Mouse (Mus musculus) MEL (cell line): ENCODE results near the gene Spg21. TPM values are rescaled to one million over a fixed set of nuclear protein-coding genes. Genes with fewer than 3 reads are reported as not detected.

Experiments
- DNase-seq: peaks from one replicate; pipeline ENCODE4 v3.0.0; 2011; ENCODE audit warnings: low read depth, low spot score
- H3K27ac ChIP-seq: 2 replicates; pipeline ENCODE4 v1.5.1; 2012; ENCODE audit warnings: low read depth, mild to moderate bottlenecking, control low read depth, low read length, moderate library complexity; ENCODE audit not compliant: control insufficient read depth
- H3K27me3 ChIP-seq, 2 experiments: fragments of 150-350 bp in 1 of 2; sonication (generic) in 1 of 2; 2 replicates each; pipeline ENCODE4 v1.6.1; 2012; ENCODE audit warnings: low read length in 2 of 2, mild to moderate bottlenecking in 2 of 2, improper control_type of control experiment in 1 of 2, moderate library complexity in 1 of 2; ENCODE audit not compliant: insufficient read depth in 2 of 2, control insufficient read depth in 1 of 2
- H3K36me3 ChIP-seq, 2 experiments: 2 replicates each; pipeline ENCODE4 v1.6.1; 2012 to 2014; ENCODE audit warnings: low read length in 2 of 2, improper control_type of control experiment in 1 of 2, inconsistent platforms in 1 of 2, mild to moderate bottlenecking in 1 of 2; ENCODE audit not compliant: insufficient read depth in 2 of 2, control insufficient read depth in 1 of 2
- H3K4me1 ChIP-seq, 2 experiments: fragments of 150-350 bp in 1 of 2; sonication (generic) in 1 of 2; 2 replicates each; pipeline ENCODE4 v1.6.1; 2012; ENCODE audit warnings: low read length in 2 of 2, improper control_type of control experiment in 1 of 2, mild to moderate bottlenecking in 1 of 2; ENCODE audit not compliant: insufficient read depth in 2 of 2, control insufficient read depth in 1 of 2
- H3K4me3 ChIP-seq, 2 experiments: fragments of 150-350 bp in 1 of 2; sonication (generic) in 1 of 2; 2 replicates each; pipeline ENCODE4 v1.5.1; 2012; ENCODE audit warnings: low read depth in 2 of 2, low read length in 2 of 2, mild to moderate bottlenecking in 2 of 2, moderate library complexity in 2 of 2, control low read depth in 1 of 2, improper control_type of control experiment in 1 of 2; ENCODE audit not compliant: control insufficient read depth in 1 of 2, insufficient read depth in 1 of 2
- H3K79me2 ChIP-seq: 2 replicates; pipeline ENCODE4 v1.6.1; 2012; ENCODE audit warnings: mild to moderate bottlenecking, low read length, moderate library complexity; ENCODE audit not compliant: control insufficient read depth, poor library complexity, insufficient read depth
- H3K9ac ChIP-seq: 2 replicates; pipeline ENCODE4 v1.6.1; 2012; ENCODE audit warnings: low read depth, mild to moderate bottlenecking, control low read depth, low read length, moderate library complexity; ENCODE audit not compliant: control insufficient read depth, poor library complexity, severe bottlenecking
- H3K9me3 ChIP-seq: fragments of 150-350 bp; sonication (generic); replicated peaks from 2 replicates; pipeline ENCODE4 v1.6.1; 2012; ENCODE audit warnings: mild to moderate bottlenecking, low read length, improper control_type of control experiment, moderate library complexity; ENCODE audit not compliant: insufficient read depth
- CHD1 ChIP-seq: IDR thresholded peaks from 2 replicates; pipeline ENCODE4 v1.6.1; 2012; ENCODE audit warnings: low read depth, mild to moderate bottlenecking, inconsistent platforms, low read length, improper control_type of control experiment
- E2F4 ChIP-seq: IDR thresholded peaks from 2 replicates; pipeline ENCODE4 v1.6.1; 2011; ENCODE audit warnings: low read depth, low read length, improper control_type of control experiment, borderline replicate concordance
- ELF1 ChIP-seq: IDR thresholded peaks from 2 replicates; pipeline ENCODE4 v1.6.1; 2014; ENCODE audit warnings: low read depth, mild to moderate bottlenecking, inconsistent platforms, low read length, improper control_type of control experiment, moderate library complexity
- EP300 ChIP-seq, 2 experiments: IDR thresholded peaks; 2 replicates each; pipeline ENCODE4 v1.6.1; 2011; ENCODE audit warnings: improper control_type of control experiment in 2 of 2, low read length in 2 of 2, low read depth in 1 of 2, mild to moderate bottlenecking in 1 of 2
- ETS1 ChIP-seq: IDR thresholded peaks from 2 replicates; pipeline ENCODE4 v1.6.1; 2012; ENCODE audit warnings: low read depth, mild to moderate bottlenecking, inconsistent platforms, low read length, improper control_type of control experiment, moderate library complexity
- GABPA ChIP-seq: IDR thresholded peaks from 2 replicates; pipeline ENCODE4 v1.6.1; 2012; ENCODE audit warnings: low read depth, mild to moderate bottlenecking, inconsistent platforms, low read length, improper control_type of control experiment, moderate library complexity
- GATA1 ChIP-seq: IDR thresholded peaks from 2 replicates; pipeline ENCODE4 v1.6.1; 2011; ENCODE audit warnings: low read depth, low read length, improper control_type of control experiment
- JUND ChIP-seq: IDR thresholded peaks from 2 replicates; pipeline ENCODE4 v1.6.1; 2011; ENCODE audit warnings: low read depth, mild to moderate bottlenecking, improper control_type of control experiment, low read length
- KAT2A ChIP-seq: conservative IDR thresholded peaks from 2 replicates; pipeline ENCODE4 v1.6.1; 2012; ENCODE audit warnings: low read depth, low read length, improper control_type of control experiment, inconsistent platforms
- MAX ChIP-seq: IDR thresholded peaks from 2 replicates; pipeline ENCODE4 v1.6.1; 2011; ENCODE audit warnings: low read length, improper control_type of control experiment
- MEF2A ChIP-seq: IDR thresholded peaks from 2 replicates; pipeline ENCODE4 v1.6.1; 2014; ENCODE audit warnings: low read depth, mild to moderate bottlenecking, inconsistent platforms, low read length, improper control_type of control experiment; ENCODE audit not compliant: poor library complexity, insufficient replicate concordance, severe bottlenecking; ENCODE audit errors: extremely low read depth
- MYC ChIP-seq: IDR thresholded peaks from 2 replicates; pipeline ENCODE4 v1.6.1; 2011; ENCODE audit warnings: low read depth, mild to moderate bottlenecking, low read length, improper control_type of control experiment, moderate library complexity
- POLR2AphosphoS2 ChIP-seq: IDR thresholded peaks from 2 replicates; pipeline ENCODE4 v1.6.1; 2011; ENCODE audit warnings: low read length, improper control_type of control experiment
- RAD21 ChIP-seq: IDR thresholded peaks from 2 replicates; pipeline ENCODE4 v1.6.1; 2011; ENCODE audit warnings: mild to moderate bottlenecking, low read depth, low read length, improper control_type of control experiment
- TBP ChIP-seq: IDR thresholded peaks from 2 replicates; pipeline ENCODE4 v1.8.0; 2011; ENCODE audit warnings: low read depth, low read length, improper control_type of control experiment
- TCF12 ChIP-seq: IDR thresholded peaks from 2 replicates; pipeline ENCODE4 v1.6.1; 2014; ENCODE audit warnings: low read depth, mild to moderate bottlenecking, inconsistent platforms, low read length, improper control_type of control experiment, moderate library complexity
- UBTF ChIP-seq: IDR thresholded peaks from 2 replicates; pipeline ENCODE4 v1.6.1; 2012; ENCODE audit warnings: low read depth, mild to moderate bottlenecking, inconsistent platforms, low read length, improper control_type of control experiment, moderate library complexity, borderline replicate concordance; ENCODE audit not compliant: insufficient read depth
- USF1 ChIP-seq: IDR thresholded peaks from 2 replicates; pipeline ENCODE4 v1.6.1; 2014; ENCODE audit warnings: low read depth, mild to moderate bottlenecking, inconsistent platforms, low read length, improper control_type of control experiment, moderate library complexity
- ZC3H11A ChIP-seq: IDR thresholded peaks from 2 replicates; pipeline ENCODE4 v1.6.1; 2012; ENCODE audit warnings: low read depth, mild to moderate bottlenecking, inconsistent platforms, low read length, improper control_type of control experiment
- polyA plus RNA-seq, 2 experiments: library from polyadenylated mRNA; stranded (reverse) in 1 of 2; unstranded in 1 of 2; fragments of >175 nt in 1 of 2; fragments of >200 nt in 1 of 2; gene quantifications; 2 replicates each; pipeline versions ENCODE4 v1.2.1 to v1.2.4; 2012; ENCODE audit warnings: low replicate concordance in 2 of 2, low read depth in 1 of 2; ENCODE audit not compliant: insufficient read length in 2 of 2, insufficient read depth in 1 of 2, missing spikeins in 1 of 2
- total RNA-seq: library from RNA; depleted of rRNA; stranded (reverse); fragments of 300-350 nt; gene quantifications from 2 replicates; pipeline ENCODE4 v1.2.3, GENCODE M21; 2012

Spg21 gene
- total and polyA plus RNA-seq, 3 experiments: 21.7 to 25.9 TPM; not detected in 1

DNA sequence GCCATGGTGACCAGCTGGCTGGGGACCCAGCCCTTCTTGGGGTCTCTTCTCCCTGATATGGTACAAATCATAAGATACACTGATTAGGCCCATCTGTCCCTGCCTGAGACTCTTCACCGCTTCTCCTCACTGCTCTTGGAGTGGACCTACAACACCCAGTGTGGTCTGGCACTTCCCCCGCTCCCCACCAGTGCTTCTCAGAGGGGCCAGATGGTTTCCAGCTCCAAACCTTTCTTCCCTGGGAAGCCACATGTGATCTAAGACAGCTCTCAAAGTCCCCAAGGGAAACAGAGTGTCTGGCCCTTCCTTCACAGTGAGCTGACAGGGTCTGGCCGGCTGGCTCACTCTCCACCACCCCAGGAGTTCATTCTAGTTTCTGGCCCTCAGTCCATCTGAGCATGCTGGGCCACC, 54.1 kb downstream of the Spg21 start:
- Histone ChIP-seq H3K4me1 (peaks cover 0 to 3% of the 10 kb centered on the region in 2 experiments; a peak in 1 of 4 replicates), H3K27me3 (0 out of 4 replicates have a peak, but pooled peaks cover 0 to 2% of the 10 kb centered on the region in 2 experiments), H3K27ac (no peak overlapping the region), H3K4me3 (no peak overlapping the region), H3K9ac (no peak overlapping the region), H3K9me3 (no peaks in the 10 kb centered on the region), H3K36me3 (no peaks in the 10 kb centered on the region)
- DNase-seq: no peak
- TF ChIP-seq USF1 (no peak), TCF12 (no peak), JUND (no peak), E2F4 (no peak), MEF2A (no peak)
- TF ChIP-seq, all 39 proteins: peak for 0
- no peaks in the 10 kb centered on the region for H3K79me2 ChIP-seq

DNA sequence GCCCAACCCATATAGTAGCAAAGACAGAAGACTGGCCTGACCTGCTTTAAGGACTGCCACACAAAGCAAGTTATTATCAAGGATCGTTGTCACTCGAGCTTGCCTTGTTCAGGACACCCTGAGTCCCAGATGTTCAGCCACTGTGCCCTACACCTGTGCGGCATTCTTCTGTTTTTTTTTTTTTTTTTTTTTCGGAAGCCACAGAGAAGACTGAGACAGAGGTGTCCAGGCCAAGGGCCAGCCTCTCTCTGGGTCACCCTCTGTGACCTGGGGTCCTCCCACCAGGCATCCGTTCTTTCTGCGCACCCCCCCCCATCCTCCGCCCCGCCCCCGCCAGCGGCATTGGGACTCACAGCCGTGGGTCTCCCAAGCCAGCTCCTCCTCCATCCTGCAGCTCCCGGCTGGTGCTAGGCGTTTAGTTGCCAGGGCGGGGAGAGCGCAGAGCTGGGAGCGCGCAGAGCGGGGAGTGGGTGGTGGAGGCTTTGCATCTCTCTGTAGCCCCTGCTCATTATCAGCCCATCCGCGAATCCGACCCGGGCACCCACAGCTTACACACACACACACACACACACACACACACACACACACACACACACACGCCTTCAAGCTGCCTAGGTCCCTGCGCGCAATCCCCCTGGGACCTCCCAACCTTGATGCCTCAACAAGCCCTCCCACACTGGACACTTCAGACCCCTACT, 59.2 kb downstream of the Spg21 start, which contains the start of gene Ankdd1a:
Gene Ankdd1a (minus strand): TSS at position 387 of the 698 bp plus-strand sequence.
- Histone ChIP-seq H3K4me1 (peaks cover 0 to 3% of the 10 kb centered on the region in 2 experiments; a peak in 2 of 4 replicates), H3K36me3 (no peaks in the 10 kb centered on the region), H3K9me3 (no peaks in the 10 kb centered on the region), H3K27me3 (no peaks in the 10 kb centered on the region)
- no peak for DNase-seq
- TF ChIP-seq UBTF (no peak), MYC (no peak), POLR2AphosphoS2 (no peak), ELF1 (no peak), ETS1 (no peak), E2F4 (no peak), GABPA (no peak), ZC3H11A (no peak), CHD1 (no peak), TBP (no peak), RAD21 (no peak), KAT2A (no peak), EP300 (IDR thresholded peaks at IDR 0.05; ENCODE audit: low read depth in 1 of 2, low read length in 2 of 2) (no peak), GATA1 (no peak), MAX (no peak)
- TF ChIP-seq, all 39 proteins: peak for 0
- H3K27ac ChIP-seq: no peak within 1 kb of the TSS
- H3K4me3 ChIP-seq: no peak within 1 kb of the TSS
- H3K79me2 ChIP-seq: no peaks in the 10 kb centered on the region
- no peak within 1 kb of the TSS for H3K9ac ChIP-seq
